ENCODE assay signal across 26 mouse cellular contexts in the genomic region with DNA sequence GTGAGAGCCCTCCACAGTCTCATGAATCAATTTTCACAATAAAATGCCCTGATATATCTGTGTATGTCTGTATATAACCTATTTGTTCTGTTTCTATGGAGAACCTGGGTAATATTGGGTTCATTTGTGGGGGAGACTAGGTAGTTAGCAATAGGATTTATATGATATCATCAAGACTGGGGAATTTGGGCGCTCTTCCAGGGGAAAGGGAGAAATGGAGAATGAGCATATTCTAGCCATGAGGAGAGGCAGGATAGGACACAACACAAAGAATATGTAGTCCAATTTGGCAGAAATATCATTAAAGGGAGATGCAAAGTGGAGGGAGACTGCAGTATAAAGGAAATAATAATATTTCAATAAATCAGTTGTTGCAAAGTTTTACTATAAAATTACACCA.
"Had no signal": no experiment of that assay in that cellular context is flagged by ENCODE, and none has a peak within 500 bp of the region (broad histone marks: within the 10 kb centered on the region; RNA-seq: fewer than 3 reads in every experiment).

No protein-coding gene starts in this region.

- DNase-seq: cerebellum, adult 9-10 months; cerebellum, adult 9-11 months; cerebellum, postnatal 10 days; cerebellum, postnatal 14 days; cerebellum, postnatal 25 days; cerebellum, postnatal 36 days; embryo, embryonic 11 days; forebrain, postnatal 0 days; gastrocnemius, adult 2 months; gastrocnemius, postnatal 10 days; gastrocnemius, postnatal 14 days; gastrocnemius, postnatal 25 days; gastrocnemius, postnatal 36 days; heart, adult 18-20 months; heart, adult 2 months had no signal

- H3K27ac ChIP-seq: embryonic facial prominence, embryonic 10.5 days; embryonic facial prominence, embryonic 12.5 days; embryonic facial prominence, embryonic 13.5 days; embryonic facial prominence, embryonic 15.5 days; forebrain, embryonic 10.5 days; forebrain, embryonic 12.5 days; forebrain, embryonic 13.5 days; forebrain, embryonic 15.5 days; gastrocnemius, adult 2 months; heart, adult 2 months had no signal

- H3K4me1 ChIP-seq: forebrain, embryonic 12.5 days; forebrain, embryonic 13.5 days; forebrain, embryonic 15.5 days had no signal

- H3K4me3 ChIP-seq: embryonic facial prominence, embryonic 10.5 days; embryonic facial prominence, embryonic 12.5 days; embryonic facial prominence, embryonic 13.5 days; embryonic facial prominence, embryonic 15.5 days; erythroblast, embryonic 14.5 days; forebrain, embryonic 10.5 days; forebrain, embryonic 12.5 days; forebrain, embryonic 13.5 days; forebrain, embryonic 15.5 days; gastrocnemius, adult 2 months; heart, adult 2 months had no signal

- H3K27me3 ChIP-seq: forebrain, embryonic 12.5 days; forebrain, embryonic 15.5 days had no signal

- H3K9ac ChIP-seq: embryonic facial prominence, embryonic 12.5 days; embryonic facial prominence, embryonic 13.5 days; embryonic facial prominence, embryonic 15.5 days; forebrain, embryonic 12.5 days; forebrain, embryonic 13.5 days; forebrain, embryonic 15.5 days; forebrain, postnatal 0 days had no signal

- ATAC-seq: forebrain, embryonic 13.5 days; forebrain, embryonic 14.5 days; forebrain, embryonic 15.5 days; forebrain, embryonic 16.5 days; forebrain, postnatal 0 days had no signal

- H3K4me2 ChIP-seq: embryonic facial prominence, embryonic 12.5 days; embryonic facial prominence, embryonic 13.5 days; embryonic facial prominence, embryonic 15.5 days; forebrain, embryonic 12.5 days; forebrain, embryonic 13.5 days; forebrain, embryonic 15.5 days had no signal

- H3K36me3 ChIP-seq: embryonic facial prominence, embryonic 10.5 days; embryonic facial prominence, embryonic 12.5 days; embryonic facial prominence, embryonic 13.5 days; embryonic facial prominence, embryonic 15.5 days; forebrain, embryonic 10.5 days; forebrain, embryonic 12.5 days; forebrain, embryonic 15.5 days had no signal

- H3K9me3 ChIP-seq: embryonic facial prominence, embryonic 10.5 days; embryonic facial prominence, embryonic 12.5 days; embryonic facial prominence, embryonic 13.5 days; embryonic facial prominence, embryonic 15.5 days; forebrain, embryonic 10.5 days; forebrain, embryonic 12.5 days; forebrain, embryonic 13.5 days; forebrain, embryonic 15.5 days had no signal
